Mouse (Mus musculus) small intestine, adult 2 months (tissue): ENCODE results near the gene Tnk2. TPM values are rescaled to one million over a fixed set of nuclear protein-coding genes. Genes with fewer than 3 reads are reported as not detected.

ENCODE experiments used
- H3K27ac ChIP-seq: fragments of 200-500 bp; 2 replicates; pipeline ENCODE4 v1.5.1; 2012; ENCODE audit warnings: low read depth, low read length, control low read depth, inconsistent platforms; ENCODE audit not compliant: insufficient read depth
- H3K27me3 ChIP-seq: fragments of 200-500 bp; 2 replicates; pipeline ENCODE4 v1.6.1; 2012; ENCODE audit warnings: mild to moderate bottlenecking, moderate library complexity, low read length, inconsistent platforms; ENCODE audit not compliant: control insufficient read depth, insufficient read depth
- H3K36me3 ChIP-seq: fragments of 200-500 bp; 2 replicates; pipeline ENCODE4 v1.6.1; 2012; ENCODE audit warnings: mild to moderate bottlenecking, low read length, control low read depth, inconsistent platforms; ENCODE audit not compliant: control insufficient read depth, insufficient read depth
- H3K4me1 ChIP-seq: fragments of 200-500 bp; 2 replicates; pipeline ENCODE4 v1.6.1; 2012; ENCODE audit warnings: low read length, inconsistent platforms, mixed read lengths; ENCODE audit not compliant: control insufficient read depth, insufficient read depth, insufficient read length
- H3K4me3 ChIP-seq: fragments of 200-500 bp; 2 replicates; pipeline ENCODE4 v1.5.1; 2012; ENCODE audit warnings: low read depth, mild to moderate bottlenecking, control low read depth, inconsistent platforms, low read length, moderate library complexity
- CTCF ChIP-seq: fragments of 200-500 bp; IDR thresholded peaks from 2 replicates; pipeline ENCODE4 v1.5.1; 2012; ENCODE audit warnings: low read depth, mild to moderate bottlenecking, control low read depth, inconsistent platforms, low read length, moderate library complexity, mixed read lengths; ENCODE audit not compliant: insufficient replicate concordance, insufficient read length; ENCODE audit errors: extremely low read depth
- POLR2A ChIP-seq: fragments of 200-500 bp; IDR thresholded peaks from 2 replicates; pipeline ENCODE4 v1.6.1; 2012; ENCODE audit warnings: low read depth, mild to moderate bottlenecking, control low read depth, inconsistent platforms, low read length, moderate library complexity
- WGBS: fragments of 180-500 bp; shearing (Covaris S2); methylation state at CpG from one replicate; pipeline ENCODE4 v1.1.7; 2018; 5-methylcytosine and 5-hydroxymethylcytosine counted together
- polyA plus RNA-seq: library from polyadenylated mRNA; depleted of rRNA; stranded (reverse); fragments of >200 nt; gene quantifications from 2 replicates; pipeline ENCODE4 v1.2.3, GENCODE M21; 2012

The Tnk2 gene
- polyA plus RNA-seq, 1 experiment = 57.5 TPM

DNA sequence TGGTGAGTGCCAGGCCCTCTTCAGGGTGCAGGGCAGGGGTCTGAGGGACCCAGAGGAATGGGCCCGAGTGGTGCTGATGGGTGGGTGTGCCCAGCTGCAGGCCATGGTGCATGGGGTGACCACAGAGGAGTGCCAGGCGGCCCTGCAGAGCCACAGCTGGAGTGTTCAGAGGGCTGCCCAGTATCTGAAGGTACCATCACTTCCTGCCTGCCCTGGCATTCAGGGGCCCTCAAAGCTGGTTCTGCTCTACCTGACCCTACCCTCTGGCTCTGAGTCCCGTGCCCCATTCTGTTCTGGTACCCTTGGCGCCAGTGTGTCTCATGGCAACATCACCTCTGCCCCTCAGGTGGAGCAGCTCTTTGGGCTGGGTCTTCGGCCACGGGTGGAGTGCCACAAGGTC, 37.1 kb downstream of the Tnk2 start:
- H3K4me3 ChIP-seq = no peak overlapping the region
- H3K4me1 ChIP-seq = peaks cover 23% of the 10 kb centered on the region
- no peak for TF ChIP-seq CTCF
- TF ChIP-seq POLR2A = no peak
- 92% methylated on average over 6 of the region's 6 CpGs for whole genome bisulfite sequencing
- H3K27me3 ChIP-seq = no peaks in the 10 kb centered on the region
- peaks cover 34% of the 10 kb centered on the region for H3K36me3 ChIP-seq
- H3K27ac ChIP-seq = no peak overlapping the region

DNA sequence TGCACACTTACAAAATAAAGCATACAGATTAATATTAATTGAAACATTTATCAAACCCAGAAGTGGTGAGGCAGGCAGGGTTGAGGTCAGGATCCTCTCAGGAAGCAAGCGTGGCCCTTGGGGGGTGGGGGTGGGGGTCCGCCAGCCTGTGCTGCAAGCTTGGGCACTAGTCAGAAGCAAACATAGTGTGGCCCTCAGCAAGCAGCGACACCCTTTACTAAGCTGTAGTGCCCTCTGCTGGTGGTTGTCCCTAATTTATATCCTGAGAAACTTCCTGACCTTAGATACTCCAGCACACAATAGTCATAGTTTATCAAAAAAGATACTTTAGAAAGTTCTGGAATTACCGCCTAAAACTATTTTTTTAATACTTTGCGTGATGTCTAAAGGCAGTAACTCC, 38.5 kb downstream of the Tnk2 start:
- peaks cover 24% of the 10 kb centered on the region for H3K36me3 ChIP-seq
- no peaks in the 10 kb centered on the region for H3K27me3 ChIP-seq
- WGBS = 33% methylated on average over 5 of the region's 5 CpGs
- no peak overlapping the region for H3K4me3 ChIP-seq
- H3K4me1 ChIP-seq = peaks cover 23% of the 10 kb centered on the region
- TF ChIP-seq POLR2A (no peak), CTCF (peak; percentile 57; the same call in 1 of the 2 replicates)
- H3K27ac ChIP-seq = no peak overlapping the region

DNA sequence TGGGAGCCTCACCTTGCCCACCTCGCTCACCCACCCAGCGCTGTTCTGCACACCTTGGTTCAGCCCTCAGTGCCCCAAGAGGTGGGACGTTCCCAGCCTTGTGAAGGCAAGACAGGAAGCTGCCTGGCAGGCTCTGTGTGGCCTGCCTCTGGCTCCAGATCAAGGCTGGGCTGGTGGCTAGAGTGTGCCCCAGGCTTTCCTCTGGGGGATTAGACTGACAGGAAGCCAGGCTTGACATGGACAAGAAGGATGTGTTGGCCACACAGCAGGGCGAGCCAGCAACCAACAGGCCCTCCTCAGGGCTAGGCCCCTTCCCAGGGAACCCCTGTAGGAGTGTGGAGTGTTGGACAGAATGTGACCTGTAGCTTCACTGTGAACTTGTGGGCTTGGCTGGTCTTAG, 39.2 kb downstream of the Tnk2 start:
- H3K4me3 ChIP-seq = no peak overlapping the region
- 77% methylated on average over 4 of the region's 4 CpGs for WGBS
- TF ChIP-seq POLR2A (no peak), CTCF (no peak)

DNA sequence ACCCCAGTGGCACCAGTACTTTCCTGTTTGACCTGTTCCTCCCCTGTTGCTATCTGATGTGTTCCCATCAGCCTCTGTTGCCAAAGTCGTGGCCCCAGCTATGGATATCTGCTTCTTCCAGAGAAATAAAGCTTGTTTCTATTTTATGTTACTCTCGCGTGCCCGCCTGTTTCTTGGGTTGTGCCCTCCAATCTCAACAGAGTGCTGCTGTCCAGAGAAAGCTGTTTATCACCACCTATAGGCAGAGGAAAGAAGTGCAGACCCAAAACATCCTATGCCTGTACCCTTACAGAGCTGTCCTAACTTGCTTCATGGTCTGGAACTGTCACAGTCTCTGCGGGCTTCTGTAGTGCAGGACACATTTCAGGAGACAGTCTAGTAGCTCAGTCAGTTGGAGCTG, 39.7 kb downstream of the Tnk2 start:
- Histone ChIP-seq H3K4me3 (no peak overlapping the region), H3K27ac (no peak overlapping the region), H3K36me3 (peaks cover 22% of the 10 kb centered on the region), H3K4me1 (peaks cover 12% of the 10 kb centered on the region), H3K27me3 (no peaks in the 10 kb centered on the region)
- no peak for TF ChIP-seq POLR2A
- peak; percentile 52; the same call in 1 of the 2 replicates for TF ChIP-seq CTCF
- WGBS = 59% methylated on average over 5 of the region's 5 CpGs

More for the DNA sequence above, 39.2 kb downstream of the Tnk2 start:
- Histone ChIP-seq H3K4me1 (peaks cover 17% of the 10 kb centered on the region), H3K27me3 (no peaks in the 10 kb centered on the region), H3K36me3 (peaks cover 23% of the 10 kb centered on the region), H3K27ac (no peak overlapping the region)

DNA sequence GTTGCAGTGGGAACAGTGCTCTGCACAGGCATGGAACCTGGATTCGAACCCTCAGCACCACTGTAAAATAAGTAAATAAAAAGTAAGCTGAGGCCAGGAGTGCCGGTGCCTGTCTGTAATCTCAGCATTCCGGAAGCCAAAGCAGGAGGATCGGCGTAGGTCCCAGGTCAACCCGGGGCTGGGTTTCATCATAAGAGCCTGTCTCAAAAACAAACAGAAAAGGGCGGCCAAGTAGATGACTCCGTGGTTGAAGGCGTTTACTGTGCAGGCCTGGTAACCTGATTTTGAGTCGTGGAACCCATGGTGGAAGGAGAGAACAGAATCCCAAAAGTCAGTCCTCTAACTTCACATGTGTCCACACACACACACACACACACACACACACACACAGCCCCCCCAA, 41.7 kb downstream of the Tnk2 start:
- 58% methylated on average over 10 of the region's 10 CpGs for WGBS

DNA sequence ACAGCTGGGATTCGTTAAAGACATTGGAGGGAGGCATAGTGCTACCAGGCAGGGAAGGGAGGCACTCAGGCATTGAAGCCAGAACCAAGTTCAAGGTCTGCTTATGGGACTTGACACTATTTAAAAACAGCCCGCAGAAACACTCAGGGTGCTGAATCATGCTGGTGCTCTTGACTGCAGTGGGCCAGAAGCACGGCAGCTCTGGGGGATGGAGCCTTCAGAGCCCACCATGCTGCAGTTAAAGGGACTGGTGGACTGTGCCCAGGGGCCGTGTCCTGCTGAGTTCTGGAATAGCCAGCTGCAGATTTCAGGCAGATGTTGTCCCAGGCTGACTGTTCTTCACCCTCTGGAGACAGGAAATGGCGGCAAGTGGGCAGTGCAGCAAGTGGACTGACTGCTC, 42.3 kb downstream of the Tnk2 start:
- no peak overlapping the region for H3K27ac ChIP-seq

More for the DNA sequence above, 41.7 kb downstream of the Tnk2 start:
- TF ChIP-seq CTCF = no peak
- TF ChIP-seq POLR2A = no peak
- H3K27ac ChIP-seq = no peak overlapping the region
- H3K4me1 ChIP-seq = no peaks in the 10 kb centered on the region
- H3K27me3 ChIP-seq = no peaks in the 10 kb centered on the region
- peaks cover 10% of the 10 kb centered on the region for H3K36me3 ChIP-seq
- H3K4me3 ChIP-seq = no peak overlapping the region

DNA sequence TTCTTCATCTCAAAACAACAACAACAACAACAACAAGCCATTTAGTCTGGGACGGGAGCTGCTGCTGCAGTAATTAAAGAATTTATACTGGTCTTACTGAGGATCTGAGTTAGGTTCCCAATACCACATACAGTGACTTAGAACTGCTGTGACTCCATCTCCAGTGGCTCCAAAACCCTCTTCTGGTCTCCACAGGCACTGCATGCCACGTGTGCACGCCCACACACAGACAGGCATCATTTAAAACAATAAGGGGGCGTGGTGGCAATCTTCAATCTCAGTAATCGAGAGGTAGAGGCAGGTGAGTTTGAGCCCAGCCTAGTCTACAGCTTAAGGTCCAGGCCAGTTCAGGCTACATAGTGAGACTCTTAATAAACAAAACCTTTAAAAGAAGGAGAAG, 43.5 kb downstream of the Tnk2 start:
- TF ChIP-seq CTCF (no peak), POLR2A (no peak)
- Histone ChIP-seq H3K27me3 (no peaks in the 10 kb centered on the region), H3K4me3 (no peak overlapping the region), H3K4me1 (no peaks in the 10 kb centered on the region), H3K36me3 (peaks cover 5% of the 10 kb centered on the region), H3K27ac (no peak overlapping the region)
- WGBS = 52% methylated on average over 5 of the region's 5 CpGs

More for the DNA sequence above, 42.3 kb downstream of the Tnk2 start:
- Histone ChIP-seq H3K27me3 (no peaks in the 10 kb centered on the region), H3K36me3 (peaks cover 8% of the 10 kb centered on the region), H3K4me1 (no peaks in the 10 kb centered on the region), H3K4me3 (no peak overlapping the region)
- TF ChIP-seq POLR2A (no peak), CTCF (no peak)
- 68% methylated on average over 5 of the region's 5 CpGs for WGBS
